Mouse (Mus musculus) CH12.LX (cell line): ENCODE data around the gene Pxmp4. TPM values are rescaled to one million over a fixed set of nuclear protein-coding genes. Genes with fewer than 3 reads are reported as not detected.

Experiments used
- DNase-seq: peaks from one replicate; pipeline ENCODE4 v3.0.0-alpha.2; 2013; ENCODE audit errors: extremely low read depth
- H3K27ac ChIP-seq: 2 replicates; pipeline ENCODE4 v1.5.1; 2012; ENCODE audit warnings: low read depth, mild to moderate bottlenecking, control low read depth, moderate library complexity; ENCODE audit not compliant: insufficient read depth
- H3K27me3 ChIP-seq: replicated peaks from 2 replicates; pipeline ENCODE3; 2012; ENCODE audit warnings: inconsistent platforms
- H3K36me3 ChIP-seq, 2 experiments: replicated peaks in 1 of 2; 2 replicates each; pipeline versions ENCODE3 to v1.6.1; 2012; ENCODE audit warnings: inconsistent platforms in 1 of 2, low read length in 1 of 2, mild to moderate bottlenecking in 1 of 2, mixed read lengths in 1 of 2, moderate library complexity in 1 of 2; ENCODE audit not compliant: control insufficient read depth in 1 of 2, insufficient read depth in 1 of 2
- H3K4me1 ChIP-seq, 2 experiments: 2 replicates each; pipeline ENCODE4 v1.6.1; 2012; ENCODE audit warnings: inconsistent platforms in 1 of 2, moderate library complexity in 1 of 2; ENCODE audit not compliant: insufficient read depth in 2 of 2, control insufficient read depth in 1 of 2
- H3K4me2 ChIP-seq: 2 replicates; pipeline ENCODE4 v1.6.1; 2012; ENCODE audit warnings: low read depth, mild to moderate bottlenecking, control low read depth; ENCODE audit not compliant: poor library complexity, insufficient read depth, severe bottlenecking
- H3K4me3 ChIP-seq, 3 experiments: fragments of 150-350 bp in 1 of 3; sonication (generic) in 1 of 3; replicated peaks in 1 of 3; 2 replicates each; pipeline versions ENCODE3 to v1.5.1; 2011 to 2012; ENCODE audit warnings: low read depth in 2 of 3, low read length in 2 of 3, mild to moderate bottlenecking in 2 of 3, moderate library complexity in 2 of 3, control low read depth in 1 of 3, improper control_type of control experiment in 1 of 3, inconsistent platforms in 1 of 3, mixed read lengths in 1 of 3; ENCODE audit not compliant: poor library complexity in 1 of 3
- H3K79me2 ChIP-seq: replicated peaks from 2 replicates; pipeline ENCODE4 v1.6.1; 2012; ENCODE audit warnings: mild to moderate bottlenecking, moderate library complexity; ENCODE audit not compliant: control insufficient read depth, poor library complexity, insufficient read depth, severe bottlenecking; ENCODE audit errors: extremely low read depth
- H3K9ac ChIP-seq: 2 replicates; pipeline ENCODE4 v1.6.1; 2012; ENCODE audit warnings: low read depth, mild to moderate bottlenecking, control low read depth, moderate library complexity; ENCODE audit not compliant: insufficient read depth
- H3K9me3 ChIP-seq: replicated peaks from 2 replicates; pipeline ENCODE3; 2012; ENCODE audit warnings: low read length, inconsistent platforms, mixed read lengths
- E2F4 ChIP-seq: IDR thresholded peaks from 2 replicates; pipeline ENCODE4 v1.6.1; 2011; ENCODE audit warnings: low read depth, low read length, improper control_type of control experiment; ENCODE audit not compliant: insufficient replicate concordance
- EP300 ChIP-seq: IDR thresholded peaks from 2 replicates; pipeline ENCODE4 v1.6.1; 2011; ENCODE audit warnings: low read length, improper control_type of control experiment
- GABPA ChIP-seq: IDR thresholded peaks from 2 replicates; pipeline ENCODE4 v1.6.1; 2012; ENCODE audit warnings: low read depth, low read length, improper control_type of control experiment, inconsistent platforms; ENCODE audit not compliant: insufficient replicate concordance
- HCFC1 ChIP-seq: IDR thresholded peaks from 2 replicates; pipeline ENCODE4 v1.6.1; 2012; ENCODE audit warnings: low read depth, mild to moderate bottlenecking, inconsistent platforms, low read length, improper control_type of control experiment
- IRF4 ChIP-seq: IDR thresholded peaks from 2 replicates; pipeline ENCODE4 v1.6.1; 2014; ENCODE audit warnings: low read depth, mild to moderate bottlenecking, inconsistent platforms, low read length, improper control_type of control experiment
- JUND ChIP-seq: conservative IDR thresholded peaks from 2 replicates; pipeline ENCODE4 v1.6.1; 2011; ENCODE audit warnings: low read depth, low read length, improper control_type of control experiment
- MAX ChIP-seq: IDR thresholded peaks from 2 replicates; pipeline ENCODE4 v1.6.1; 2011; ENCODE audit warnings: low read length, improper control_type of control experiment
- MEF2A ChIP-seq: IDR thresholded peaks from 2 replicates; pipeline ENCODE4 v1.6.1; 2014; ENCODE audit warnings: low read depth, mild to moderate bottlenecking, inconsistent platforms, low read length, improper control_type of control experiment, borderline replicate concordance
- MXI1 ChIP-seq: IDR thresholded peaks from 2 replicates; pipeline ENCODE4 v1.6.1; 2011; ENCODE audit warnings: mild to moderate bottlenecking, low read depth, low read length, improper control_type of control experiment
- MYC ChIP-seq: IDR thresholded peaks from 2 replicates; pipeline ENCODE4 v1.6.1; 2011; ENCODE audit warnings: low read depth, mild to moderate bottlenecking, improper control_type of control experiment, low read length
- NELFE ChIP-seq: IDR thresholded peaks from 2 replicates; pipeline ENCODE4 v1.6.1; 2011; ENCODE audit warnings: low read depth, low read length, improper control_type of control experiment
- NRF1 ChIP-seq: IDR thresholded peaks from 2 replicates; pipeline ENCODE4 v1.6.1; 2014; ENCODE audit warnings: low read depth, mild to moderate bottlenecking, inconsistent platforms, low read length, improper control_type of control experiment, moderate library complexity
- PAX5 ChIP-seq: IDR thresholded peaks from 2 replicates; pipeline ENCODE4 v1.6.1; 2012; ENCODE audit warnings: low read length, inconsistent platforms, mixed read lengths
- POLR2A ChIP-seq: IDR thresholded peaks from 2 replicates; pipeline ENCODE4 v1.6.1; 2011; ENCODE audit warnings: low read depth, mild to moderate bottlenecking, improper control_type of control experiment, low read length
- RAD21 ChIP-seq: IDR thresholded peaks from 2 replicates; pipeline ENCODE4 v1.6.1; 2011; ENCODE audit warnings: low read depth, mild to moderate bottlenecking, low read length, improper control_type of control experiment, moderate library complexity
- RCOR1 ChIP-seq: conservative IDR thresholded peaks from 2 replicates; pipeline ENCODE4 v1.6.1; 2012; ENCODE audit warnings: low read depth, mild to moderate bottlenecking, inconsistent platforms, low read length, improper control_type of control experiment
- SMC3 ChIP-seq: IDR thresholded peaks from 2 replicates; pipeline ENCODE4 v1.6.1; 2011; ENCODE audit warnings: low read depth, low read length, improper control_type of control experiment
- USF1 ChIP-seq: IDR thresholded peaks from 2 replicates; pipeline ENCODE4 v1.6.1; 2014; ENCODE audit warnings: low read depth, mild to moderate bottlenecking, inconsistent platforms, low read length, improper control_type of control experiment
- USF2 ChIP-seq: conservative IDR thresholded peaks from 2 replicates; pipeline ENCODE4 v1.6.1; 2011; ENCODE audit warnings: low read depth, low read length, improper control_type of control experiment
- ZC3H11A ChIP-seq: IDR thresholded peaks from 2 replicates; pipeline ENCODE4 v1.6.1; 2012; ENCODE audit warnings: low read depth, mild to moderate bottlenecking, inconsistent platforms, low read length, improper control_type of control experiment
- ZKSCAN1 ChIP-seq: IDR thresholded peaks from 2 replicates; pipeline ENCODE4 v1.6.1; 2012; ENCODE audit warnings: low read depth, inconsistent platforms, low read length, improper control_type of control experiment, borderline replicate concordance
- ZMIZ1 ChIP-seq: IDR thresholded peaks from 2 replicates; pipeline ENCODE4 v1.6.1; 2012; ENCODE audit warnings: low read depth, mild to moderate bottlenecking, inconsistent platforms, low read length, improper control_type of control experiment
- dilution Hi-C: fragments of 300-500 bp; cut with MboI; formaldehyde crosslinking; loops from 2 replicates; pipeline ENCODE4 v1.14.3; 2020; ENCODE audit warnings: low sequenced_read_pairs; ENCODE audit not compliant: extremely low pct_unique_long_range_greater_than_20kb, extremely low pct_ligation_motif_present
- in situ Hi-C: fragments of 300-500 bp; cut with MboI; formaldehyde crosslinking; loops from 3 replicates; pipeline ENCODE4 v1.14.3; 2019; ENCODE audit warnings: low sequenced_read_pairs, low pct_ligation_motif_present, low pct_unique_long_range_greater_than_20kb, mixed read lengths
- polyA plus RNA-seq: library from polyadenylated mRNA; unstranded; fragments of >175 nt; gene quantifications from 2 replicates; pipeline ENCODE4 v1.2.1, GENCODE M21; 2012; ENCODE audit warnings: low read depth; ENCODE audit not compliant: insufficient read length
- total RNA-seq, 2 experiments: library from RNA; depleted of rRNA; stranded (reverse); fragments of 300-350 nt in 1 of 2; fragments of >200 nt in 1 of 2; gene quantifications; 2 replicates each; pipeline ENCODE4 v1.2.3; 2012 to 2014

The Pxmp4 gene
- total and polyA plus RNA-seq, 3 experiments, result 6.0 to 9.4 (median 7.6) TPM

GRCm38 (mm10) chr2:154551927-154552326 is 51.6 kb downstream of the Pxmp4 start:
- H3K4me3 ChIP-seq, result no peak overlapping the region
- dilution Hi-C loops (no loop called here), in situ Hi-C loops (no loop called here)
- no peak for DNase-seq
- no peak overlapping the region for H3K27ac ChIP-seq
- H3K27me3 ChIP-seq, result no peaks in the 10 kb centered on the region
- H3K36me3 ChIP-seq, result peaks cover 11 to 69% of the 10 kb centered on the region in 2 experiments
- H3K79me2 ChIP-seq, result no peaks in the 10 kb centered on the region
- no peak overlapping the region for H3K4me2 ChIP-seq
- TF ChIP-seq RCOR1 (no peak), MAX (no peak), MEF2A (no peak), ZKSCAN1 (no peak), NELFE (no peak), SMC3 (no peak), NRF1 (no peak), GABPA (no peak), MYC (no peak), USF1 (no peak), EP300 (no peak), USF2 (no peak), E2F4 (no peak), JUND (no peak), MXI1 (no peak), IRF4 (no peak), RAD21 (no peak), ZC3H11A (no peak), PAX5 (no peak)
- peaks cover 9 to 13% of the 10 kb centered on the region in 2 experiments for H3K4me1 ChIP-seq
- no peaks in the 10 kb centered on the region for H3K9me3 ChIP-seq
- H3K9ac ChIP-seq, result no peak overlapping the region

DNA sequence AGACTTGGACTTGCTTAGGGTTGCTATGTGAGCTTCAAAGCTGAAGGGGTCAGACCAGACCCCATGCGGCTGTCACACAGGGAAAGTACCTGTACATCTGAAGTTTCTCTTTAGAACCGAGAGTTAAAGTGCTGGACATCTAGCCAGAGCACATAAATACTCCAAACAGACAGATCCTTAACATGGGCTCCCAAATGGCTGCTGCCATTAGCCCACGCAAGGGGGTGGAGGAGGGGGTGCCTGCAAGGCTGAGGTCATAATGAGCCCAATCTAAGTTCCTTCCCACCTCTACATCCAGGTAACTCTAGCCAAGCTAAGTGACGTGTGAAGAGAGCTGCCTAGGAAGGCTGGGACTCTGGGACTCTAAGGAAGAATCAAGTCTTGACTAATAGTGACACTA is 52.0 kb downstream of the Pxmp4 start, which contains the start of gene Actl10:
Actl10 (plus strand) TSS at position 301 of the 400 bp plus-strand sequence.
- TF ChIP-seq RCOR1, result no peak
- no peak for TF ChIP-seq HCFC1
- no peak for TF ChIP-seq IRF4
- TF ChIP-seq MXI1, result no peak
- no peak for TF ChIP-seq ZMIZ1
- TF ChIP-seq POLR2A, result no peak
- Histone ChIP-seq H3K4me2 (no peak within 1 kb of the TSS), H3K4me1 (peaks cover 9 to 13% of the 10 kb centered on the region in 2 experiments), H3K4me3 (no peak within 1 kb of the TSS), H3K79me2 (no peaks in the 10 kb centered on the region), H3K27me3 (no peaks in the 10 kb centered on the region), H3K36me3 (peaks cover 15 to 73% of the 10 kb centered on the region in 2 experiments), H3K9ac (no peak within 1 kb of the TSS), H3K27ac (no peak within 1 kb of the TSS), H3K9me3 (no peaks in the 10 kb centered on the region)
- in situ Hi-C loops, result no loop called here
- no peak for DNase-seq
- dilution Hi-C loops, result no loop called here
